Mouse (Mus musculus) CH12.LX (cell line): ENCODE results near the gene Osbp2. TPM values are rescaled to one million over a fixed set of nuclear protein-coding genes. Genes with fewer than 3 reads are reported as not detected.

Experiments
- DNase-seq: peaks from one replicate; pipeline ENCODE4 v3.0.0-alpha.2; 2013; ENCODE audit errors: extremely low read depth
- H3K27ac ChIP-seq: 2 replicates; pipeline ENCODE4 v1.5.1; 2012; ENCODE audit warnings: low read depth, mild to moderate bottlenecking, control low read depth, moderate library complexity; ENCODE audit not compliant: insufficient read depth
- H3K27me3 ChIP-seq: replicated peaks from 2 replicates; pipeline ENCODE3; 2012; ENCODE audit warnings: inconsistent platforms
- H3K36me3 ChIP-seq, 2 experiments: replicated peaks in 1 of 2; 2 replicates each; pipeline versions ENCODE3 to v1.6.1; 2012; ENCODE audit warnings: inconsistent platforms in 1 of 2, low read length in 1 of 2, mild to moderate bottlenecking in 1 of 2, mixed read lengths in 1 of 2, moderate library complexity in 1 of 2; ENCODE audit not compliant: control insufficient read depth in 1 of 2, insufficient read depth in 1 of 2
- H3K4me1 ChIP-seq, 2 experiments: 2 replicates each; pipeline ENCODE4 v1.6.1; 2012; ENCODE audit warnings: inconsistent platforms in 1 of 2, moderate library complexity in 1 of 2; ENCODE audit not compliant: insufficient read depth in 2 of 2, control insufficient read depth in 1 of 2
- H3K4me2 ChIP-seq: 2 replicates; pipeline ENCODE4 v1.6.1; 2012; ENCODE audit warnings: low read depth, mild to moderate bottlenecking, control low read depth; ENCODE audit not compliant: poor library complexity, insufficient read depth, severe bottlenecking
- H3K4me3 ChIP-seq, 3 experiments: fragments of 150-350 bp in 1 of 3; sonication (generic) in 1 of 3; replicated peaks in 1 of 3; 2 replicates each; pipeline versions ENCODE3 to v1.5.1; 2011 to 2012; ENCODE audit warnings: low read depth in 2 of 3, low read length in 2 of 3, mild to moderate bottlenecking in 2 of 3, moderate library complexity in 2 of 3, control low read depth in 1 of 3, improper control_type of control experiment in 1 of 3, inconsistent platforms in 1 of 3, mixed read lengths in 1 of 3; ENCODE audit not compliant: poor library complexity in 1 of 3
- H3K79me2 ChIP-seq: replicated peaks from 2 replicates; pipeline ENCODE4 v1.6.1; 2012; ENCODE audit warnings: mild to moderate bottlenecking, moderate library complexity; ENCODE audit not compliant: control insufficient read depth, poor library complexity, insufficient read depth, severe bottlenecking; ENCODE audit errors: extremely low read depth
- H3K9ac ChIP-seq: 2 replicates; pipeline ENCODE4 v1.6.1; 2012; ENCODE audit warnings: low read depth, mild to moderate bottlenecking, control low read depth, moderate library complexity; ENCODE audit not compliant: insufficient read depth
- H3K9me3 ChIP-seq: replicated peaks from 2 replicates; pipeline ENCODE3; 2012; ENCODE audit warnings: low read length, inconsistent platforms, mixed read lengths
- CHD1 ChIP-seq: IDR thresholded peaks from 2 replicates; pipeline ENCODE4 v1.6.1; 2012; ENCODE audit warnings: low read depth, low read length, improper control_type of control experiment, inconsistent platforms
- CHD2 ChIP-seq: IDR thresholded peaks from 2 replicates; pipeline ENCODE4 v1.6.1; 2011; ENCODE audit warnings: low read length, improper control_type of control experiment
- CTCF ChIP-seq, 2 experiments: IDR thresholded peaks in 1 of 2; conservative IDR thresholded peaks in 1 of 2; 2 replicates each; pipeline ENCODE4 v1.5.1; 2011 to 2012; ENCODE audit warnings: low read depth in 2 of 2, low read length in 2 of 2, improper control_type of control experiment in 1 of 2, inconsistent platforms in 1 of 2, mild to moderate bottlenecking in 1 of 2, moderate library complexity in 1 of 2
- ELF1 ChIP-seq: IDR thresholded peaks from 2 replicates; pipeline ENCODE4 v1.6.1; 2014; ENCODE audit warnings: low read depth, mild to moderate bottlenecking, inconsistent platforms, low read length, improper control_type of control experiment
- ETS1 ChIP-seq: conservative IDR thresholded peaks from 2 replicates; pipeline ENCODE4 v1.6.1; 2012; ENCODE audit warnings: low read depth, mild to moderate bottlenecking, inconsistent platforms, low read length, improper control_type of control experiment, moderate library complexity
- IRF4 ChIP-seq: IDR thresholded peaks from 2 replicates; pipeline ENCODE4 v1.6.1; 2014; ENCODE audit warnings: low read depth, mild to moderate bottlenecking, inconsistent platforms, low read length, improper control_type of control experiment
- JUND ChIP-seq: conservative IDR thresholded peaks from 2 replicates; pipeline ENCODE4 v1.6.1; 2011; ENCODE audit warnings: low read depth, low read length, improper control_type of control experiment
- MAFK ChIP-seq: IDR thresholded peaks from 2 replicates; pipeline ENCODE4 v1.6.1; 2011; ENCODE audit warnings: low read length, improper control_type of control experiment; ENCODE audit not compliant: insufficient replicate concordance
- MEF2A ChIP-seq: IDR thresholded peaks from 2 replicates; pipeline ENCODE4 v1.6.1; 2014; ENCODE audit warnings: low read depth, mild to moderate bottlenecking, inconsistent platforms, low read length, improper control_type of control experiment, borderline replicate concordance
- MXI1 ChIP-seq: IDR thresholded peaks from 2 replicates; pipeline ENCODE4 v1.6.1; 2011; ENCODE audit warnings: mild to moderate bottlenecking, low read depth, low read length, improper control_type of control experiment
- NELFE ChIP-seq: IDR thresholded peaks from 2 replicates; pipeline ENCODE4 v1.6.1; 2011; ENCODE audit warnings: low read depth, low read length, improper control_type of control experiment
- PAX5 ChIP-seq: IDR thresholded peaks from 2 replicates; pipeline ENCODE4 v1.6.1; 2012; ENCODE audit warnings: low read length, inconsistent platforms, mixed read lengths
- POLR2AphosphoS2 ChIP-seq: IDR thresholded peaks from 2 replicates; pipeline ENCODE4 v1.6.1; 2011; ENCODE audit warnings: low read depth, low read length, improper control_type of control experiment
- SIN3A ChIP-seq: IDR thresholded peaks from 2 replicates; pipeline ENCODE4 v1.6.1; 2012; ENCODE audit warnings: low read length, improper control_type of control experiment, inconsistent platforms
- TCF12 ChIP-seq: IDR thresholded peaks from 2 replicates; pipeline ENCODE4 v1.6.1; 2014; ENCODE audit warnings: low read depth, mild to moderate bottlenecking, inconsistent platforms, low read length, improper control_type of control experiment
- UBTF ChIP-seq: IDR thresholded peaks from 2 replicates; pipeline ENCODE4 v1.6.1; 2012; ENCODE audit warnings: low read depth, mild to moderate bottlenecking, inconsistent platforms, low read length, improper control_type of control experiment, moderate library complexity
- USF1 ChIP-seq: IDR thresholded peaks from 2 replicates; pipeline ENCODE4 v1.6.1; 2014; ENCODE audit warnings: low read depth, mild to moderate bottlenecking, inconsistent platforms, low read length, improper control_type of control experiment
- USF2 ChIP-seq: conservative IDR thresholded peaks from 2 replicates; pipeline ENCODE4 v1.6.1; 2011; ENCODE audit warnings: low read depth, low read length, improper control_type of control experiment
- ZC3H11A ChIP-seq: IDR thresholded peaks from 2 replicates; pipeline ENCODE4 v1.6.1; 2012; ENCODE audit warnings: low read depth, mild to moderate bottlenecking, inconsistent platforms, low read length, improper control_type of control experiment
- ZKSCAN1 ChIP-seq: IDR thresholded peaks from 2 replicates; pipeline ENCODE4 v1.6.1; 2012; ENCODE audit warnings: low read depth, inconsistent platforms, low read length, improper control_type of control experiment, borderline replicate concordance
- dilution Hi-C: fragments of 300-500 bp; cut with MboI; formaldehyde crosslinking; loops from 2 replicates; pipeline ENCODE4 v1.14.3; 2020; ENCODE audit warnings: low sequenced_read_pairs; ENCODE audit not compliant: extremely low pct_unique_long_range_greater_than_20kb, extremely low pct_ligation_motif_present
- in situ Hi-C: fragments of 300-500 bp; cut with MboI; formaldehyde crosslinking; loops from 3 replicates; pipeline ENCODE4 v1.14.3; 2019; ENCODE audit warnings: low sequenced_read_pairs, low pct_ligation_motif_present, low pct_unique_long_range_greater_than_20kb, mixed read lengths
- polyA plus RNA-seq: library from polyadenylated mRNA; unstranded; fragments of >175 nt; gene quantifications from 2 replicates; pipeline ENCODE4 v1.2.1, GENCODE M21; 2012; ENCODE audit warnings: low read depth; ENCODE audit not compliant: insufficient read length
- total RNA-seq, 2 experiments: library from RNA; depleted of rRNA; stranded (reverse); fragments of 300-350 nt in 1 of 2; fragments of >200 nt in 1 of 2; gene quantifications; 2 replicates each; pipeline ENCODE4 v1.2.3; 2012 to 2014

The Osbp2 gene
- total and polyA plus RNA-seq, 3 experiments, result not detected

GRCm38 (mm10) chr11:3742449-3742848 lies 121.3 kb downstream of the Osbp2 start:
- Histone ChIP-seq H3K4me3 (no peak overlapping the region), H3K9me3 (no peaks in the 10 kb centered on the region), H3K4me2 (no peak overlapping the region), H3K9ac (no peak overlapping the region), H3K27ac (no peak overlapping the region), H3K27me3 (peaks cover 60% of the 10 kb centered on the region), H3K4me1 (no peaks in the 10 kb centered on the region), H3K79me2 (no peaks in the 10 kb centered on the region), H3K36me3 (no peaks in the 10 kb centered on the region)
- no peak for TF ChIP-seq POLR2AphosphoS2
- no peak for TF ChIP-seq PAX5
- no peak for TF ChIP-seq MAFK
- no peak for TF ChIP-seq UBTF
- TF ChIP-seq CHD1, result no peak
- TF ChIP-seq USF2, result no peak
- TF ChIP-seq ETS1, result no peak
- dilution Hi-C loops, result no loop called here
- DNase-seq, result no peak
- in situ Hi-C loops, result no loop called here

GRCm38 (mm10) chr11:3741183-3741582 lies 122.5 kb downstream of the Osbp2 start:
- H3K79me2 ChIP-seq, result no peaks in the 10 kb centered on the region
- no peak overlapping the region for H3K27ac ChIP-seq
- H3K4me2 ChIP-seq, result no peak overlapping the region
- H3K27me3 ChIP-seq, result peaks cover 57% of the 10 kb centered on the region
- DNase-seq, result no peak
- no peak overlapping the region for H3K9ac ChIP-seq
- no peaks in the 10 kb centered on the region for H3K9me3 ChIP-seq
- in situ Hi-C loops, result no loop called here
- dilution Hi-C loops, result no loop called here
- H3K4me1 ChIP-seq, result no peaks in the 10 kb centered on the region
- H3K36me3 ChIP-seq, result no peaks in the 10 kb centered on the region
- TF ChIP-seq CHD2 (no peak), ZC3H11A (no peak), CTCF (conservative IDR thresholded peaks at IDR 0.05 in 1 of 2, IDR thresholded peaks at IDR 0.05 in 1 of 2; ENCODE audit: low read depth in 2 of 2, low read length in 2 of 2) (no peak), JUND (no peak), TCF12 (no peak), SIN3A (no peak), ELF1 (no peak), POLR2AphosphoS2 (no peak), MXI1 (no peak), USF1 (no peak), IRF4 (no peak), NELFE (no peak), MEF2A (no peak), MAFK (no peak), ZKSCAN1 (no peak), USF2 (no peak)
- H3K4me3 ChIP-seq, result no peak overlapping the region
